Mouse (Mus musculus): ENCODE results near the gene 1810010H24Rik. TPM values are rescaled to one million over a fixed set of nuclear protein-coding genes. Genes with fewer than 3 reads are reported as not detected.
"Not testable (repeated sequence)": the region's sequence is repeated elsewhere in the genome, so short reads cannot be mapped to it uniquely, and the experiment has no call there.

1810010H24Rik gene
- polyA plus RNA-seq, 1 experiment from 2014 or later: 5.5 TPM

DNA sequence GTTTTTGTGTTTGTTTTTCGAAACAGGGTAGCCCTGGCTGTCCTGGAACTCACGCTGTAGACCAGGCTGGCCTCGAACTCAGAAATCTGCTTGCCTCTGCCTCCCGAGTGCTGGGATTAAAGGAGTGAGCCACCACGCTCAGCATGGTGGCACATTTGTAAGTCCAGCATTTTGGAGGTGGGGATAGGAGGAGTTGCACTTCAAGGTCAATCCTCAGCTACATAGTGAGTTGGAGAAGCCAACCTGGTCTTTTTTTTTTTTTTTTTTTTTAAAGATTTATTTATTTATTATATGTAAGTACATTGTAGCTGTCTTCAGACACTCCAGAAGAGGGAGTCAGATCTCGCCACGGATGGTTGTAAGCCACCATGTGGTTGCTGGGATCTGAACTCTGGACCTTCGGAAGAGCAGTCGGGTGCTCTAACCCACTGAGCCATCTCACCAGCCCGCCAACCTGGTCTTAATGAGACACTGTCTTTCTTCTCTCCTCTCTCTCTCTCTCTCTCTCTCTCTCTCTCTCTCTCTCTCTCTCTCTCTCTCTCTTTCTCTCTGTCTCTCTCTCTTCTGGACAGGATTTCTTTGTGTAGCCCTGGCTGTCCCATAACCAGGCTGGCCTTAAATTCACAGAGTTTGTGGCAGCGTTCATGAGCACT, 9.8 kb upstream of the 1810010H24Rik start:
- H3K36me3 ChIP-seq; H3K27me3 ChIP-seq (replicated peaks); H3K4me3 ChIP-seq; H3K27ac ChIP-seq; H3K9ac ChIP-seq; H3K9me3 ChIP-seq; H3K4me1 ChIP-seq; H3K4me2 ChIP-seq (replicated peaks); ATAC-seq (ENCODE audit: low FRiP score, low read depth): not testable (repeated sequence)
- 71% methylated on average over 11 of the region's 11 CpGs for WGBS

DNA sequence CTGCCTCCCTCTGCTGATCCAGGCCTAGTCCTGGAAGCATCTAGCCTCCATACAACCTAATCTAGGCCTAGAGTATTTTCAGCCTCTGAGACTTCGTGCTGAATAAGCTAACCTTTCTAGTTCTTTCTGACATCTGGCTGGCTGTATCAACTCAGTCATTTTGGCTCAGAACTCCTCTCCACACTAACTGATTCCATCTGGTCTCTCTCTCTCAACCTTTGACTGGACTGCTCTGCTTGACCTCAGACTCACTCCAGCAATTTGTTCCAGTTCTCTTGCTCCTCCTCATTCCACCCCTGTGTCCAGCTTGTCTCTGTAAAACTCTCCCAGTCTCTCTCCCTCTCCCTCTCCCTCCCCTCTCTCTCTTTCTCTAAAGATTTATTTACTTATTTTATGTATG, 8.6 kb upstream of the 1810010H24Rik start:
- Histone ChIP-seq H3K36me3 (no peaks in the 10 kb centered on the region), H3K27ac (no peak overlapping the region), H3K4me3 (no peak overlapping the region), H3K9ac (no peak overlapping the region), H3K4me2 (replicated peaks) (no peak overlapping the region), H3K9me3 (no peaks in the 10 kb centered on the region), H3K27me3 (replicated peaks) (no peaks in the 10 kb centered on the region), H3K4me1 (peaks cover 3% of the 10 kb centered on the region; the same call in 1 of the 2 replicates)
- no peak for ATAC-seq (ENCODE audit: low FRiP score, low read depth)
- WGBS: 56% methylated on average over 1 of the region's 1 CpGs

DNA sequence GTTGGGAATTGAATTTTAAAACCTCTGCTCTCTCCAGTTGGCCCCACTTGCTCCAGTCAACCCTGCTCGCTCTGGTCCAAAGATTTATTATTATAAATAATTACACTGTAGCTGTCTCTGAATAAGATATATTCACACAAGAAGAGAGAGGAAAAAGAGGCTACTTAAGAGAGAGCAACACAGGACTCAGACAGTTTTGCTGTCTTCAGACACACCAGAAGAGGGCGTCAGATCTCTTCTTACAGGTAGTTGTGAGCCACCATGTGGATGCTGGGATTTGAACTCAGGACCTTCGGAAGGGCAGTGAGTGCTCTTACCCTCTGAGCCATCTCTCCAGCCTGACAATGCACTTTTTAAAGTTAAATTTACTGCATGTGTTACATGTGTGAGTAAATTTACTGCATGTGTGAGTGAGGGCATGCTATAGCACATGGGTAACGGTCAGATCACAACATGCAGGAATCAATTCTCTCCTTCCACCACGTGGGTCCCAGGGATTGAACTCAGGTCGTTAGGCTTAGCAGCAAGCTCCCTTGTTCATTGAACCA, 8.1 kb upstream of the 1810010H24Rik start:
- 63% methylated on average over 6 of the region's 6 CpGs for WGBS
- Histone ChIP-seq H3K4me3 (no peak overlapping the region), H3K27me3 (replicated peaks) (no peaks in the 10 kb centered on the region), H3K9me3 (no peaks in the 10 kb centered on the region), H3K27ac (no peak overlapping the region), H3K4me1 (no peaks in the 10 kb centered on the region), H3K9ac (no peak overlapping the region), H3K36me3 (no peaks in the 10 kb centered on the region), H3K4me2 (replicated peaks) (no peak overlapping the region)
- ATAC-seq (ENCODE audit: low FRiP score, low read depth): no peak

GRCm38 (mm10) chr11:107018606-107019005, 6.9 kb upstream of the 1810010H24Rik start:
- Histone ChIP-seq H3K36me3 (no peaks in the 10 kb centered on the region), H3K4me3 (no peak overlapping the region), H3K4me1 (no peaks in the 10 kb centered on the region), H3K27ac (no peak overlapping the region), H3K27me3 (replicated peaks) (no peaks in the 10 kb centered on the region), H3K9ac (no peak overlapping the region), H3K4me2 (replicated peaks) (no peak overlapping the region), H3K9me3 (no peaks in the 10 kb centered on the region)
- no peak for ATAC-seq (ENCODE audit: low FRiP score, low read depth)
- WGBS: 29% methylated on average over 8 of the region's 8 CpGs

GRCm38 (mm10) chr11:107019318-107019717, 6.2 kb upstream of the 1810010H24Rik start:
- H3K4me2 ChIP-seq (replicated peaks): no peak overlapping the region
- WGBS: 50% methylated on average over 4 of the region's 4 CpGs

DNA sequence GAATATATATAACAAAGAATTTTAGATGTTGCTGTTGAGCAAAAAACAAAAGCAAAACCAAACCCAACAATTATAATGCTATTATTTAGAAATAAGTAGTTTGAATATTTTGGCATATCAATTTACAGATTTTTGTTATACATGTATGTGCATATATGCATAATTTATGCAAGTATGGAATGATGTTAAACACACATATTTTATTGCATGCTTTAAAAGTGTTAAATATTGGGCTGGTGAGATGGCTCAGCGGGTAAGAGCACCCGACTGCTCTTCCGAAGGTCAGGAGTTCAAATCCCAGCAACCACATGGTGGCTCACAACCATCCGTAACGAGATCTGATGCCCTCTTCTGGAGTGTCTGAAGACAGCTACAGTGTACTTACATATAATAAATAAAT, 5.8 kb upstream of the 1810010H24Rik start:
- H3K4me2 ChIP-seq (replicated peaks); H3K4me3 ChIP-seq; H3K4me1 ChIP-seq; H3K9me3 ChIP-seq; H3K27ac ChIP-seq; H3K36me3 ChIP-seq; H3K27me3 ChIP-seq (replicated peaks); ATAC-seq (ENCODE audit: low FRiP score, low read depth); H3K9ac ChIP-seq: not testable (repeated sequence)
- WGBS: 88% methylated on average over 5 of the region's 5 CpGs

More at GRCm38 (mm10) chr11:107019318-107019717, 6.2 kb upstream of the 1810010H24Rik start:
- Histone ChIP-seq H3K36me3 (no peaks in the 10 kb centered on the region), H3K9ac (no peak overlapping the region), H3K27ac (no peak overlapping the region), H3K9me3 (no peaks in the 10 kb centered on the region), H3K27me3 (replicated peaks) (no peaks in the 10 kb centered on the region), H3K4me1 (peaks cover 3% of the 10 kb centered on the region; the same call in 1 of the 2 replicates), H3K4me3 (no peak overlapping the region)
- ATAC-seq (ENCODE audit: low FRiP score, low read depth): no peak

GRCm38 (mm10) chr11:107022050-107022683, 3.3 kb upstream of the 1810010H24Rik start:
- H3K27me3 ChIP-seq (replicated peaks): no peaks in the 10 kb centered on the region
- peaks cover 27% of the 10 kb centered on the region for H3K4me1 ChIP-seq
- H3K4me2 ChIP-seq (replicated peaks): no peak overlapping the region
- H3K27ac ChIP-seq: no peak overlapping the region
- no peaks in the 10 kb centered on the region for H3K9me3 ChIP-seq
- no peaks in the 10 kb centered on the region for H3K36me3 ChIP-seq
- H3K9ac ChIP-seq: no peak overlapping the region
- no peak overlapping the region for H3K4me3 ChIP-seq
- 92% methylated on average over 13 of the region's 13 CpGs for WGBS
- no peak for ATAC-seq (ENCODE audit: low FRiP score, low read depth)

- H3K4me2 ChIP-seq (replicated peaks): peak overlapping the region; percentile 72
- no peak overlapping the region for H3K27ac ChIP-seq
- ATAC-seq (ENCODE audit: low FRiP score, low read depth): no peak
- no peaks in the 10 kb centered on the region for H3K9me3 ChIP-seq
- no peaks in the 10 kb centered on the region for H3K36me3 ChIP-seq
- no peaks in the 10 kb centered on the region for H3K27me3 ChIP-seq (replicated peaks)
- peaks cover 32% of the 10 kb centered on the region for H3K4me1 ChIP-seq
- no peak overlapping the region for H3K4me3 ChIP-seq
- no peak overlapping the region for H3K9ac ChIP-seq
- WGBS: 53% methylated on average over 4 of the region's 4 CpGs
Observed at GRCm38 (mm10) chr11:107024406-107024805, 1.1 kb upstream of the 1810010H24Rik start.

DNA sequence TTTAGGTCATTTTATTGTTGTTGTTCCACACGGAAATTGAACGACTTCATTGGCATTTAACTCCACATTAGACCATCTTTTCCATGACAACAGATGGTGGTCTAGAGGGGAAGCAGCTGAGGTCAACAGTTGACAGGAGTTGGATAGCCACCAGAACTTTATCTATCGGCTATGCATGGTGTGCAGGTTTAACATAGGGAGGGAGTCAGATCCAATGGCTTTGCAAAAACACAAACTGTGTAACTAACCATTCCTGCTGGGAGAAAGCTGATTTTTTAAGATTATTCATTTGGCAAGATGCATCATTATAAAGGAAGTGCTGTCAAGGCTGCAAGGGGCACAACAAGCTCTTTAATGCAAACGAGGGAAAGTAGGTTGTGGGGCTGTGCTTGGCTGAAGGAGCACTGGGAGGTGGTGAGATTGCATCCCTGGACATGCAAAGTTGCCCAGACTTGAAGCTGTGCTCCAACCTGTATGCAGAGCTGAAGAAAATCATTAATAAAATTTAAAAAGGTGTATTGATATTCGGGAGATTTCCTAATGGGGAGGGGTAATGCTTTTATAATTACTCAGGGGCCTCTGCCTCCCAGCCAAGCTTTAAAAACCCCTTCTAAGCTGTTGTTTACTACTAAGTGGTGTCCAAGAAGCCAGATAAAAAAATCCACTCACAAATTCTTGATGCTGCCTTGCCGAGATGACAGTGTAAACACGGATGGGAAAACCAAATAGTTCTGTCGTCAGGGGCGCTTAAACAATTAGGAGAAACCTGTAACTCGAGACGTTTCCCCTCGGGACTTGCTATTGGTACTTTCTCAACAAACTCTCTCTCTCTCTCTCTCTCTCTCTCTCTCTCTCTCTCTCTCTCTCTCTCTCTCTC, 1.3 kb downstream of the 1810010H24Rik start:
- Histone ChIP-seq H3K4me3 (no peak overlapping the region; the same call in 1 of the 2 replicates), H3K27ac (no peak overlapping the region), H3K27me3 (replicated peaks) (no peaks in the 10 kb centered on the region), H3K4me2 (replicated peaks) (peak overlapping the region; percentile 72), H3K4me1 (peaks cover 32% of the 10 kb centered on the region), H3K9ac (no peak overlapping the region), H3K36me3 (no peaks in the 10 kb centered on the region), H3K9me3 (no peaks in the 10 kb centered on the region)
- WGBS: 6% methylated on average over 12 of the region's 12 CpGs
- no peak for ATAC-seq (ENCODE audit: low FRiP score, low read depth)

GRCm38 (mm10) chr11:107027431-107028274, 2.2 kb downstream of the 1810010H24Rik start:
- H3K27ac ChIP-seq: 0 out of 2 replicates have a peak overlapping the region, but pooled peaks have one; percentile 42
- no peaks in the 10 kb centered on the region for H3K36me3 ChIP-seq
- H3K4me3 ChIP-seq: peak overlapping the region; percentile 56
- peak overlapping the region; percentile 65 for H3K9ac ChIP-seq
- peak overlapping the region; percentile 72 for H3K4me2 ChIP-seq (replicated peaks)
- ATAC-seq (ENCODE audit: low FRiP score, low read depth): peak; percentile 86
- H3K9me3 ChIP-seq: no peaks in the 10 kb centered on the region
- H3K4me1 ChIP-seq: peaks cover 32% of the 10 kb centered on the region
- H3K27me3 ChIP-seq (replicated peaks): no peaks in the 10 kb centered on the region
- under 1% methylated on average over 107 of the region's 107 CpGs for WGBS

DNA sequence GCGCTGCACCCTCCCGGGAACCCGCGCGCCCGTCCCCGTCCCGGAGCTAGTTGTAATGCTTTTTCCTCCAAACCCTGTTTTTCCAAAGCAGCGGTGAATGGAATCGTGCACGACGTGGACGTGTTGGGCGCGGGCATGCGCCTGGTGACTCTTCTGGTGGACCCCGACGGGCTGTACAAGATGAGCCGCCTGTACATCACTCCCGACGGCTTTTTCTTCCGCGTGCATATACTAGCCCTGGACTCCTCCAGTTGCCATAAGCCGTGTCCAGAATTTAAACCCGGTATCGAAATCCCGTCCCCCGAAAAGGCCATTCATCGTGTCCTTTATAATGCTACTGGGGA, 2.8 kb downstream of the 1810010H24Rik start:
- peak overlapping the region; percentile 72 for H3K4me2 ChIP-seq (replicated peaks)
- peak overlapping the region; percentile 65 for H3K9ac ChIP-seq
- H3K27ac ChIP-seq: peak overlapping the region; percentile 42; the same call in 1 of the 2 replicates
- H3K9me3 ChIP-seq: no peaks in the 10 kb centered on the region
- WGBS: 5% methylated on average over 29 of the region's 29 CpGs
- peak overlapping the region; percentile 56 for H3K4me3 ChIP-seq
- H3K27me3 ChIP-seq (replicated peaks): no peaks in the 10 kb centered on the region
- peaks cover 32% of the 10 kb centered on the region for H3K4me1 ChIP-seq
- no peaks in the 10 kb centered on the region for H3K36me3 ChIP-seq
- ATAC-seq (ENCODE audit: low FRiP score, low read depth): peak; percentile 65

Data from neural tube, embryonic 12.5 days (tissue).